Mouse (Mus musculus) small intestine, adult 2 months (tissue): ENCODE data around the gene Bace1.

Experiments
- CTCF ChIP-seq: fragments of 200-500 bp; IDR thresholded peaks from 2 replicates; pipeline ENCODE4 v1.5.1; 2012; ENCODE audit warnings: low read depth, mild to moderate bottlenecking, control low read depth, inconsistent platforms, low read length, moderate library complexity, mixed read lengths; ENCODE audit not compliant: insufficient replicate concordance, insufficient read length; ENCODE audit errors: extremely low read depth
- POLR2A ChIP-seq: fragments of 200-500 bp; IDR thresholded peaks from 2 replicates; pipeline ENCODE4 v1.6.1; 2012; ENCODE audit warnings: low read depth, mild to moderate bottlenecking, control low read depth, inconsistent platforms, low read length, moderate library complexity

- peak; percentile 97; the same call in 1 of the 2 replicates for TF ChIP-seq CTCF
- TF ChIP-seq POLR2A = no peak
Measured at GRCm38 (mm10) chr9:45829107-45829506, 9.3 kb upstream of the Bace1 start.
